Mouse (Mus musculus): Measurements from ENCODE around the gene Gm3238.
"Not testable (repeated sequence)": the region's sequence is repeated elsewhere in the genome, so short reads cannot be mapped to it uniquely, and the experiment has no call there.

The Gm3238 gene

GRCm38 (mm10) chr10:77750686-77751085 lies 20.4 kb downstream of the Gm3238 start:
- in situ Hi-C loops (cut with MboI; ENCODE audit: low sequenced_read_pairs), result not testable (repeated sequence)

GRCm38 (mm10) chr10:77741924-77742688 lies 29.0 kb downstream of the Gm3238 start, which contains the start of gene Gm18596:
Gm18596 (minus strand) TSS chr10:77742638.
- in situ Hi-C loops (cut with MboI; ENCODE audit: low sequenced_read_pairs), result not testable (repeated sequence)

- in situ Hi-C loops (cut with MboI; ENCODE audit: low sequenced_read_pairs), result no loop called here
Observed at GRCm38 (mm10) chr10:77738929-77739328, 32.2 kb downstream of the Gm3238 start.

GRCm38 (mm10) chr10:77735928-77736327 lies 35.2 kb downstream of the Gm3238 start:
- in situ Hi-C loops (cut with MboI; ENCODE audit: low sequenced_read_pairs), result no loop called here

- in situ Hi-C loops (cut with MboI; ENCODE audit: low sequenced_read_pairs), result no loop called here
Observed at GRCm38 (mm10) chr10:77729241-77729640, 41.9 kb downstream of the Gm3238 start.

GRCm38 (mm10) chr10:77728280-77728679 lies 42.8 kb downstream of the Gm3238 start:
- in situ Hi-C loops (cut with MboI; ENCODE audit: low sequenced_read_pairs), result no loop called here

- in situ Hi-C loops (cut with MboI; ENCODE audit: low sequenced_read_pairs), result no loop called here
Observed at GRCm38 (mm10) chr10:77726186-77726585, 44.9 kb downstream of the Gm3238 start, which contains the start of gene Gm10100. Gm10100 (plus strand) TSS chr10:77726486.

- in situ Hi-C loops (cut with MboI; ENCODE audit: low sequenced_read_pairs), result no loop called here
Observed at GRCm38 (mm10) chr10:77724855-77725254, 46.3 kb downstream of the Gm3238 start.

Measured in CH12F3 (cell line).